Mouse (Mus musculus) fat pad, adult 2 months (tissue): ENCODE data around the gene Shroom2.
"Not testable (repeated sequence)": the region's sequence is repeated elsewhere in the genome, so short reads cannot be mapped to it uniquely, and the experiment has no call there.

Source experiments
- DNase-seq: peaks from one replicate; pipeline ENCODE4 v3.0.0-alpha.2; 2011; ENCODE audit warnings: low read depth, low spot score; ENCODE audit errors: extremely low read depth

The Shroom2 gene

GRCm38 (mm10) chrX:152768891-152769599 is at the start of gene Shroom2:
Gene Shroom2 (minus strand): TSS chrX:152769465.
- DNase-seq: no peak

DNA sequence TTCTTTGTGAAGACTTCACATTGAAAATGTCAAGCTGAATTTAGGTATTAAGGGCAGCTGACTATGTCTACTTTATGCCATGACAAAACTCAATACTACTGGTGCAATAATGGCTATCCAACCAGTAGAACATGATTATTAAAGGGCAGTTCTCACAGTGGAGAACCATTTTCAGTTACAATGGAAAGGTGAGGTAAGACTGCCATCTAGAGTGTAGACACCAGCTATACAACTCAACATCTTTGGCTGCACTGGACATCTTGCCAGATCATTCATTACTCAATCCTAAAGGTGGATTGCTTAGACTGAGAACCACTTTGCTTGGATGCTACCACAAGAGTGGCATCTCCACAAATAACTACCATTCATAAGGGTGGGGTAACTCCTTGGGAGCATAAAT is 49.7 kb upstream of the Shroom2 start:
- DNase-seq: peak; percentile 3

DNA sequence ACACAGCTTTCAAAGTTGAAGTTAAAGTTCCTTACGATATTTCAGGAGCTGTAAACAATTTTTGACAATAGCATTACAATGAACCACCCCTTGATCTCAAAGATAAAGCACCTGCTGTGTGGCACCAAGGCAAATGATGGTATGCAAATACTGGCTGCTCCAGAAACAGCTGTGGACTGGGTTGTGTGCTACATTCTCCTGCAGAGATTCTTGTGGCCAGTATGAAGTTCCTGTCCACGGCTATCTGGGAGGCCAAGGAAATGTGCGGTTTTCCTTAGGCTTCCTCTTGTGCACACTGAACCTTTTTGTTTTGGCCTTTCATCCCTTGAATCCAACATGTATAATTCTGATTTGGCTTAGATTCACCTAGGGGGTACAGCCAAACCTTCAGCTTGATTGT is 44.1 kb upstream of the Shroom2 start:
- no peak for DNase-seq

DNA sequence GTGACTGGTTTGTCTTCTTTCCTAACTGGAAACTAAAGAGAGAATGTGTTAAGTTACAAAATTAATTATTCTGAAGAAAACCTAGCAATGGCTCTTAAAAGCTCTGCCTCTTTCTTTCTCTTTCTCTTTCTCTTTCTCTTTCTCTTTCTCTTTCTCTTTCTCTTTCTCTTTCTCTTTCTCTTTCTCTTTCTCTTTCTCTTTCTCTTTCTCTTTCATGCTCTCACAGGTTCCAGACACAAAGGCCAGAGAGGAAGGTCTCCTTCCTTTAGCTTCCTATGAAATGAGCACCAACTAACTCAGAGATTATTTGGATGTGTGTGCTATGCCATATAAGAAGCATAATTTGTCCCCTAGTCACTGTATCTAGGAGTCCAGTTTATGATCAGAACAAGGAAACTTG is 36.1 kb upstream of the Shroom2 start:
- no peak for DNase-seq

DNA sequence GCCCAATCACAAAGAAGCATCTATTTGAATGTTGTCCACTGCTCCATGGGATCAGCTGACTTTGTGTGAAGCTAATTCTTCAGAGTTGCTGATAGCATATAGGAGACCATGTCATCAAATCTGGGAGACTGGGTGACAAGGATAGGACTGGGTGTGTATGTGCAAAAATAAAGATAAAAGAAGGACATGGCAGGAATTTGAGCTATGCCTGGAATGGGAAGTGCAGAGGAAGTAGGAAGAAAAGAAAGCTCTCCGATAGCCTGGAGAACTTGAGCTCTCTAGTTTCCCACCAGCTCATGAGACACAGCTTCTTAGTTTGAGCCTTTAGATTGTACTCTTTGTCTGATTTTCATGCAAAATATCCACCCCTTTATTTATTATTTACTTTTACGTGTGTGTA is 19.3 kb upstream of the Shroom2 start:
- DNase-seq: no peak

DNA sequence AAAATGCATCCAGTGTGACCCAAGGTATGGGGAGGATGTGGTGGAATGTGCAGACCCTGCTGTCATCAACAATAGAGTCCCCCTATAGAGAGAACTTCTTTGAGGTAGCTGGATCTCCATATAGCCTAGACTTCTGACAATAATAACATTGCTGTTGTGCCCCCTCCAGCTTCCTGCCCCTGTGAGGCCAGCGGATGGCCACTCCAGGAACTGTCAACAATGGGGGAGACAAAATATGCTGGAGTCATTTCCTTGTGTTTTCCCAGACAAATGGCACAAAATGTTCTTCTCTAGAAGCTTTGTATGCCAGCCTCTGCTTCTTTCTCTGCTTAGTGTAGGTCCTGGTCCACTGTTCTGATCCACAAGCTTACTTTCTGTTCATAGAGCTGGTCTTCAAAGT is 18.9 kb upstream of the Shroom2 start:
- no peak for DNase-seq

DNA sequence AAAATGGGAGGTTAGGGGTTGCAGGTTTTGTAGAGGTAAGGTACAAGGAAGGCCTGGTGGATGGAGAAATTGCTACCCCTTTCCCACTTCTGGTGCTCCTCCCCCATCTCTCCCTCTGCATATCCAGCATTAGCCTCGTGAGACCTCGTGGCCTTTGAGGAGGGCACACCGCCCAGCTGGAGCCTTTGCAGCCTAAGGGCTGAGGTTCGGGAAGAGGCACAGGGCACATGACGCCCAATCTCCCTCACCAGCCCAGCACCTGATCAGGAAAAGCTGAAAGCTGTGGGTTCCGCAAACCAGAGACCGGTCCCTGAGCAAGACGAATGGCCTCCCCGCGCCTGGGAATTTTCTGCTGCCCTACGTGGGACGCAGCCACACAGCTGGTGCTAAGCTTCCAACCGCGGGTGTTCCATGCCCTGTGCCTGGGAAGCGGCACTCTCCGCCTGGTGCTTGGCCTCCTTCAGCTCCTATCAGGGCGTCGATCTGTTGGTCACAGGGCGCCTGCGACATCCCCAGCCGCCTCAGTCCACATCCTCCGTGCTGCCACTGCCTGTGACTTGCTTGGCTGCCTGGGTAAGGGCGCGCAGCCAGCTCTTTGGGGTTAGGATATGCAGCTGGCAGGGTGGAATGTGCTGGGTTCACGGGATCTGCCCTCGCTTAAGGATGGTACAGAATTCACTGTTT is 12.6 kb upstream of the Shroom2 start, which contains the start of gene Gpr143:
Gene Gpr143 (plus strand): TSS at position 202 of the 684 bp plus-strand sequence.
- DNase-seq: no peak

DNA sequence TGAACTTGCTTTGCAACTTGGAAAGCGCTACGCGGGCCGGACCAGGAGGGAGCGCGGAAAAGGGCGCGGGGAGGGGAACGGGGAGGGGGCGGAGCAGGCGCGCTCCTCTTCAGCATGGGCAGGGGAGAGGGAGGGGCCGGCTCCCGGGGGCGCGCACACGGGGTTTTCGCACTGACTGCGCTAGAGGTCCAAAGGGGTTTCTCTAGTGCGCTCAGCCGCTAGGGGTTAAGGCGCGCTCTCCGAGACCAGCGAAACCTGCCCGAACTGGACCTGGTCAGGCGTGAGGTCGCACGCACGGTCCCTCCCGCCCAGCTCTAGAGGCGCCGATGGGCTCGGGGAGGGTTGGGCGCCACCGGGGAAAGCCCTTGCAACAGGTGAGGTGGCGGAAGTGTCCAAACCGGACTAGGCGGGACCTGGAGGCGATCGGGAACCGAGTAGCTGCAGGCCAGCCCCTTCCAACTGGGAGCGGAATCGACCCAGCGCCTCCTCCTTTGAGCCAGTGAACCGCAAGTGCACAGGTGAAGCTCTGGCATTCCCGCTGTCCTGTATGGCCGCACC is 414 bp upstream of the Shroom2 start:
- DNase-seq: no peak

- no peak for DNase-seq
Measured at GRCm38 (mm10) chrX:152764171-152764570, 5.1 kb downstream of the Shroom2 start.

DNA sequence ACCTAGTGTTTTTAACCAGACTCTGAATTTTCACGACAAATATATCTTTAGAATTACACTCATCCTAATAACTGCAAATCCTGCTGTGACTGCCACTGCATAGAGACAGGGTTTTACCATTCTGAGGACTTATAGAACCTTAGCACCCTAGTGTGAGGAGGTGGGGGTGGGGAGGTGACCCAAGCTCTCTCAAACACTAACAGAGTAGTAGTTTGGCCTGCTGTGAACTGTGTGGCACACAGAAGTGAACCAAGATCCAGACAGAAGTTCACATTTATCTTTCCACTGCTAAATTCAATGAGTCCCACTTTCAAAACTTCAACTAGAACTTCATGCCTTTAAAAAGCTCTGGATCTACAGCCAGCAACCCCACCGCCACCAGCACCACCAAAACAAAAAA is 6.4 kb downstream of the Shroom2 start:
- DNase-seq: no peak

DNA sequence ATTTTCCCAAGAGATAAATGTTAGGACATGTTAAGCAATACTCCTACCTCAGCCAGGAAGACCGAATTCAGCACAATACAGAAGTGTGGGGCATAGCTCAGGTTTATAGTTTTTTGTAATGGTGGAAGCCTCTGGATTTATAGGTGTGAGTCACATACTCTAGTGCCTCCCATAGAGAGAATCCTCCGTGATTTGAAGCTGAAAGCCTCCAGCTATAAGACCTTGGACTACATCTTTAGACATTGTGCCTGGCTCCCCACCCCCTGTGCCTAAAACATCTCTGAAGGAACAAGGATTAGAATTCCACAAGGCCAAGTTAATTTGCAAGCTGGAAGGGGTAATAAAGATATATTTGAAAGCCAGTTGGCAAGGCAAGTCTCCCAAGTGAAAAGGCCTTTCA is 6.8 kb downstream of the Shroom2 start:
- DNase-seq: peak; percentile 19

GRCm38 (mm10) chrX:152756293-152756692 is 13.0 kb downstream of the Shroom2 start:
- DNase-seq: no peak

DNA sequence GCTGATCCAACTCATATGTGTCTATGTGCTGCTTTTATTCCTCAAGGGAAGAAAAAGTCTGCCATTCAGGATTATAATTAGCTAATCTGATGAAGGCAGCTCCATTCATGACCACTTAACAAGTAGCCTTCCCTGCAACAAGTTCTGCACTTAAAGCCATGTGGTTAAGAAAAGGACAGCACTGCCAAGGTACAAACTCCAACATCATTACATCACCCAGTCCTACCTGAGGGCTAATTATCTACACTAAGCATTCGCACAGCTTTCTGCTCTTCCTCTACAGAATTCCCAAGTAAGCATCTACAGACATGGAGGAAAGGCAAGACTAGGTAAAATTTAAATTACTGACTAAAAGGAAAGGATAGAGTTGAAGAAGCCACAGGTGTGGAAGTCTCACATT is 13.4 kb downstream of the Shroom2 start:
- DNase-seq: peak; percentile 42

GRCm38 (mm10) chrX:152745925-152746324 is 23.3 kb downstream of the Shroom2 start:
- no peak for DNase-seq

DNA sequence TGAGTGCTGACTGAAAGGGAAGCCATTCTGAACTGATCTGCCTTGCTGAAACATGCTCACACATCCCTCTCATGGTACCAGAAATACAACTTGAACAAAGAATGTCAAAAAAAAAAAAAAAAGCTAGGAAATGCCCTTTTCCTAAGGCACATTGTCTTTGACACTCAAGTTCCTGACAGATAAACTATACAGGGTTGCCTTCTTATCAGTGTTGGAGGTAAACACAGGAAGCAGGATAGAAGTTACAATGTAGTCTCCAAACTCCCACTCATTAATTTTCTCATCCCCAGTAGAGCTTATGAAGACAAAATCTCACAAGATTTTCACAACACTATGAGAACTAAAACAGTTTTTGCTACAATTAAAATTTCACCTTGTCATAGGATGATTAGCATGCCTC is 25.6 kb downstream of the Shroom2 start:
- DNase-seq: no peak

- no peak for DNase-seq
Measured at GRCm38 (mm10) chrX:152738759-152739368, 30.4 kb downstream of the Shroom2 start.

- no peak for DNase-seq
Measured at GRCm38 (mm10) chrX:152738191-152738590, 31.1 kb downstream of the Shroom2 start.

DNA sequence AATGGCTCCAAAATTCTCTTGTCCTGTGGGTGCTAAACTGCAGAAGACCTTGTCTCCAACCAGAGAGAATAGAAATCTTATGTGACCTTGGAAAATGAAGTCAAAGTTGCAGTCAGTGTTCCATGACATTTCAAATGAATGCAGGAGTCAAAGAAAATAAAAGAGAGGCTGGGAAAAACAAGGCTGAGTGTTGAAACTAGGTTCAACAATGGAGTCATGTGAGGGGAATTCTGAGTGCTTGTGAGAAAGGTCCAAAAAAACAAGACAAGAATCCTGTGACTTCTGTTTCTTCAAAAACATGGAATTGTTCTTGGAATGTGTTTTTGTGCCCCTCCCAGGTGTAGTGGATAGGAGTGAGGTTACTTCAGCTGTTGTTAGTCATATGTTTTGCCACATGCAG is 34.0 kb downstream of the Shroom2 start:
- no peak for DNase-seq

- no peak for DNase-seq
Measured at GRCm38 (mm10) chrX:152716693-152717092, 52.6 kb downstream of the Shroom2 start.

DNA sequence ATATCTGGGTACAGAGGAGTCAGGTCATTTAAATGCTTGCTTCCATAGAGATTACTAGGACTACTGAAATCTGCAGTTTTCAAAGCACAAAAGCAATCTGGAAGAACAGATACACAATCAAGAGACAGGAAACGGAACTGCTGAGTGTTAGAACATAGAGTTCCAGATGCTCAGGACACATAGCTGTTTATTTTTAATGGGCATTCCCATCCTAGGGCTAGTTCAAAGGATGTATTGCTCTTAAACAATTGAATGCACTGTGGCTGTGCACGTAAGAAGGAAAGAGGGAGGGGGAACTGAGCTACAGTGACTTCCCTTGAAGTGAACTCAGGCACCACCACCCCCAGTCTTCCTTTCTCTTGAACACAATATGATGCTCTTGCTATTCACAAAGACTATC is 58.5 kb downstream of the Shroom2 start:
- not testable (repeated sequence) for DNase-seq

- no peak for DNase-seq
Measured at GRCm38 (mm10) chrX:152708359-152708758, 60.9 kb downstream of the Shroom2 start.

- DNase-seq: no peak
Measured at GRCm38 (mm10) chrX:152705397-152705796, 63.9 kb downstream of the Shroom2 start.
